Mouse (Mus musculus): Measurements from ENCODE around the gene Nfkbil1.

- TF ChIP-seq CTCF (IDR thresholded peaks at IDR 0.05; ENCODE audit: insufficient read depth, low read depth, low read length) (no peak), POLR2A (IDR thresholded peaks at IDR 0.05; ENCODE audit: insufficient read depth, low read depth, low read length) (no peak)
These were observed 40.8 kb upstream of the Nfkbil1 start for GRCm38 (mm10) chr17:35276304-35276864.
